In genomic region chr11:114850066-114850451, GRCm38 (mm10) we compare ENCODE assay signal across 9 mouse cellular contexts. TPM values are rescaled to one million over a fixed set of nuclear protein-coding genes. Genes with fewer than 3 reads are reported as not detected.
DNase-seq lines count a peak whose midpoint lies in the region; ATAC-seq and TF ChIP-seq lines count a peak whose summit lies in the region.
"Had no signal": no experiment of that assay in that cellular context is flagged by ENCODE, and none has a peak within 500 bp of the region (broad histone marks: within the 10 kb centered on the region; RNA-seq: fewer than 3 reads in every experiment).

No protein-coding gene starts in this region.

- peak overlapping the region; percentile 78 for H3K9ac ChIP-seq in heart, embryonic 14.5 days (ENCODE audit: low read length)
- H3K9ac ChIP-seq in forebrain, postnatal 0 days, result no peak overlapping the region
- H3K9ac ChIP-seq in neural tube, embryonic 11.5 days (ENCODE audit: low read length), result no peak overlapping the region

- peak overlapping the region; percentile 95 for H3K4me2 ChIP-seq in heart, embryonic 14.5 days (ENCODE audit: low read length)
- peak overlapping the region; percentile 97; the same call in 1 of the 2 replicates for H3K4me2 ChIP-seq in forebrain, postnatal 0 days (ENCODE audit: low read depth)
- peak overlapping the region; percentile 89 for H3K4me2 ChIP-seq in neural tube, embryonic 11.5 days (ENCODE audit: low read depth)

- TF ChIP-seq CTCF in forebrain, postnatal 0 days (IDR thresholded peaks at IDR 0.05; ENCODE audit: low read depth), result no peak

- H3K4me3 ChIP-seq in heart, embryonic 14.5 days (ENCODE audit: control insufficient read depth in 1 of 2, insufficient read depth in 1 of 2, low read depth in 1 of 2, low read length in 2 of 2), result peak overlapping the region in 1 of 2 experiments; percentile 75; a peak in 2 of 4 replicates
- H3K4me3 ChIP-seq in forebrain, postnatal 0 days (ENCODE audit: low read depth, low read length), result no peak overlapping the region
- no peak overlapping the region for H3K4me3 ChIP-seq in neural tube, embryonic 11.5 days (ENCODE audit: low read depth, low read length)

- peaks cover 5 to 6% of the 10 kb centered on the region in 2 experiments for H3K4me1 ChIP-seq in heart, embryonic 14.5 days (ENCODE audit: control insufficient read depth in 2 of 2, insufficient read depth in 2 of 2, low read length in 2 of 2)
- H3K4me1 ChIP-seq in forebrain, postnatal 0 days (ENCODE audit: insufficient read depth), result no peaks in the 10 kb centered on the region
- H3K4me1 ChIP-seq in neural tube, embryonic 11.5 days (ENCODE audit: control insufficient read depth, insufficient read depth, low read length), result peaks cover 19% of the 10 kb centered on the region

- H3K27ac ChIP-seq in heart, embryonic 14.5 days (replicated peaks in 1 of 2; ENCODE audit: control insufficient read depth in 1 of 2, insufficient read depth in 1 of 2, low read depth in 2 of 2, low read length in 2 of 2), result no peak overlapping the region
- no peak overlapping the region for H3K27ac ChIP-seq in forebrain, postnatal 0 days (ENCODE audit: low read depth, low read length)
- H3K27ac ChIP-seq in neural tube, embryonic 11.5 days (ENCODE audit: low read depth, low read length), result no peak overlapping the region

- H3K27me3 ChIP-seq in heart, embryonic 14.5 days (ENCODE audit: control insufficient read depth, insufficient read depth, low read length), result peaks cover 4% of the 10 kb centered on the region; the same call in 1 of the 2 replicates
- peaks cover 35% of the 10 kb centered on the region for H3K27me3 ChIP-seq in forebrain, postnatal 0 days (ENCODE audit: insufficient read depth, low read length)
- peaks cover 54% of the 10 kb centered on the region for H3K27me3 ChIP-seq in neural tube, embryonic 11.5 days (ENCODE audit: control insufficient read depth, insufficient read depth, low read length)

- DNase-seq in heart, postnatal 14 days, result no peak
- DNase-seq in forebrain, postnatal 0 days, result no peak
- DNase-seq in kidney, postnatal 36 days, result peak; percentile 52 to 68
- no peak for DNase-seq in neural tube, embryonic 11.5 days (ENCODE audit: low spot score)
- DNase-seq in yolk sac, embryonic 10.5 days (ENCODE audit: low spot score), result no peak

- H3K36me3 ChIP-seq in heart, embryonic 14.5 days (ENCODE audit: control insufficient read depth, insufficient read depth, low read length), result no peaks in the 10 kb centered on the region
- no peaks in the 10 kb centered on the region for H3K36me3 ChIP-seq in forebrain, postnatal 0 days (ENCODE audit: insufficient read depth)
- no peaks in the 10 kb centered on the region for H3K36me3 ChIP-seq in neural tube, embryonic 11.5 days (ENCODE audit: control insufficient read depth, insufficient read depth, low read length)

- intact Hi-C loops in heart, postnatal 14 days (cut with DNase I), result loop anchor here (10.0 kb wide), 1 partner anchor 375 kb away; no protein-coding TSS in a partner anchor

- no peak for ATAC-seq in heart, embryonic 14.5 days (ENCODE audit: insufficient number of reproducible peaks, insufficient read depth, low FRiP score, low read depth)
- no peak for ATAC-seq in forebrain, postnatal 0 days
- ATAC-seq in neural tube, embryonic 11.5 days (ENCODE audit: insufficient read depth, low FRiP score, low TSS enrichment), result no peak
- no peak for ATAC-seq in frontal cortex, adult (ENCODE audit: low TSS enrichment)
- ATAC-seq in erythroblast, adult 5-6 weeks (replicated peaks; ENCODE audit: low FRiP score, poor library complexity, severe bottlenecking), result no peak

- WGBS in heart, embryonic 14.5 days, result 50% methylated on average over 5 of the region's 5 CpGs
- WGBS in forebrain, postnatal 0 days, result 21% methylated on average over 5 of the region's 5 CpGs
- 10% methylated on average over 5 of the region's 5 CpGs for WGBS in neural tube, embryonic 11.5 days

- H3K9me3 ChIP-seq in heart, embryonic 14.5 days (ENCODE audit: control insufficient read depth, low read length), result no peaks in the 10 kb centered on the region
- no peaks in the 10 kb centered on the region for H3K9me3 ChIP-seq in forebrain, postnatal 0 days (ENCODE audit: low read length)
- H3K9me3 ChIP-seq in neural tube, embryonic 11.5 days (ENCODE audit: control insufficient read depth, low read length), result no peaks in the 10 kb centered on the region

RNA-seq across cellular contexts. Expression of gene Gprc5c, which starts 0.9 kb away (rescaled TPM):
- 15.2 and 18.0 TPM in 2 replicates for polyA plus RNA-seq in heart, embryonic 14.5 days (2014; fragmentation: Nextera tagmentation; extraction: Ambion mirVana)
- 10 to 100 TPM in 1 of 2 experiments, 1 to 10 TPM in 1; 7.4 to 10.7 TPM for total RNA-seq in heart, postnatal 14 days (2021)
- total RNA-seq in forebrain, postnatal 0 days (2014; rRNA removed), result 4.4 and 7.9 TPM in 2 replicates
- 5.5 and 5.8 TPM in 2 replicates for polyA plus RNA-seq in forebrain, postnatal 0 days (2015; fragmentation: Nextera tagmentation; extraction: Ambion mirVana)
- polyA plus RNA-seq in neural tube, embryonic 11.5 days (2014; fragmentation: Nextera tagmentation; extraction: Ambion mirVana), result 24.4 and 26.0 TPM in 2 replicates
- total RNA-seq in erythroblast, adult 5-6 weeks (2015; ENCODE audit: low replicate concordance), result 0.77 TPM in 1 of 2 replicates, not detected in the other
- 0.09 TPM in 1 of 2 replicates, not detected in the other for total RNA-seq in erythroblast, adult 5-6 weeks (2017; ENCODE audit: low replicate concordance)

RNA-seq across cellular contexts. Expression of gene Cd300a, which starts 39.8 kb away (rescaled TPM):
- polyA plus RNA-seq in heart, embryonic 14.5 days (2014; fragmentation: Nextera tagmentation; extraction: Ambion mirVana), result 1.1 and 1.4 TPM in 2 replicates
- total RNA-seq in heart, postnatal 14 days (2021), result 1 to 10 TPM in 1 of 2 experiments, under 1 TPM in 1; 1.00 to 1.2 TPM
- 0.86 and 1.0 TPM in 2 replicates for total RNA-seq in forebrain, postnatal 0 days (2014; rRNA removed)
- polyA plus RNA-seq in forebrain, postnatal 0 days (2015; fragmentation: Nextera tagmentation; extraction: Ambion mirVana), result 1.1 and 1.4 TPM in 2 replicates
- polyA plus RNA-seq in neural tube, embryonic 11.5 days (2014; fragmentation: Nextera tagmentation; extraction: Ambion mirVana), result 0.62 and 1.0 TPM in 2 replicates
- 3.8 and 4.8 TPM in 2 replicates for total RNA-seq in erythroblast, adult 5-6 weeks (2015; ENCODE audit: low replicate concordance)
- 3.7 and 7.1 TPM in 2 replicates for total RNA-seq in erythroblast, adult 5-6 weeks (2017; ENCODE audit: low replicate concordance)

RNA-seq across cellular contexts. Expression of gene Gpr142, which starts 51.3 kb away (rescaled TPM):
- not detected in 2 replicates for polyA plus RNA-seq in heart, embryonic 14.5 days (2014; fragmentation: Nextera tagmentation; extraction: Ambion mirVana)
- total RNA-seq in heart, postnatal 14 days (2021), result not detected
- not detected in 2 replicates for total RNA-seq in forebrain, postnatal 0 days (2014; rRNA removed)
- not detected in 2 replicates for polyA plus RNA-seq in forebrain, postnatal 0 days (2015; fragmentation: Nextera tagmentation; extraction: Ambion mirVana)
- not detected in 2 replicates for polyA plus RNA-seq in neural tube, embryonic 11.5 days (2014; fragmentation: Nextera tagmentation; extraction: Ambion mirVana)
- not detected in 2 replicates for total RNA-seq in erythroblast, adult 5-6 weeks (2015; ENCODE audit: low replicate concordance)
- total RNA-seq in erythroblast, adult 5-6 weeks (2017; ENCODE audit: low replicate concordance), result not detected in 2 replicates
- total RNA-seq: layer of hippocampus, adult 8-10 months had no signal

RNA-seq across cellular contexts. Expression of gene Btbd17, which starts 54.3 kb away (rescaled TPM):
- not detected in 2 replicates for polyA plus RNA-seq in heart, embryonic 14.5 days (2014; fragmentation: Nextera tagmentation; extraction: Ambion mirVana)
- total RNA-seq in heart, postnatal 14 days (2021), result under 1 TPM in 1 of 2 experiments, not detected in 1; 0.12 TPM
- total RNA-seq in forebrain, postnatal 0 days (2014; rRNA removed), result 28.2 and 29.1 TPM in 2 replicates
- polyA plus RNA-seq in forebrain, postnatal 0 days (2015; fragmentation: Nextera tagmentation; extraction: Ambion mirVana), result 12.0 and 20.1 TPM in 2 replicates
- 43.1 and 51.5 TPM in 2 replicates for polyA plus RNA-seq in neural tube, embryonic 11.5 days (2014; fragmentation: Nextera tagmentation; extraction: Ambion mirVana)
- total RNA-seq in erythroblast, adult 5-6 weeks (2015; ENCODE audit: low replicate concordance), result not detected in 2 replicates
- total RNA-seq in erythroblast, adult 5-6 weeks (2017; ENCODE audit: low replicate concordance), result not detected in 2 replicates

Comparison
In these comparisons a context has a peak if more than half of its experiments do, and no peak if none do; other contexts are left out.
1. DNase-seq: peak in kidney, postnatal 36 days (2 of 2); none in heart, postnatal 14 days (0 of 2), forebrain, postnatal 0 days (single experiment), neural tube, embryonic 11.5 days (single experiment) and yolk sac, embryonic 10.5 days (single experiment).
2. Peak in every context shown above with its lines, with median percentiles within 50 percentile points of each other: H3K4me2 ChIP-seq.